Mouse (Mus musculus): ENCODE results near the gene Elfn2.

Elfn2 gene

GRCm38 (mm10) chr15:78720532-78720931 is 2.0 kb upstream of the Elfn2 start:
- no peak for DNase-seq (ENCODE audit: low spot score)

GRCm38 (mm10) chr15:78720094-78720493 is 1.5 kb upstream of the Elfn2 start:
- peak; percentile 82 for DNase-seq (ENCODE audit: low spot score)

GRCm38 (mm10) chr15:78719416-78719815 is 845 bp upstream of the Elfn2 start:
- DNase-seq (ENCODE audit: low spot score), result no peak

- DNase-seq (ENCODE audit: low spot score), result no peak
Observed at GRCm38 (mm10) chr15:78716936-78717335, 1.6 kb downstream of the Elfn2 start.

- no peak for DNase-seq (ENCODE audit: low spot score)
Observed at GRCm38 (mm10) chr15:78715856-78716255, 2.7 kb downstream of the Elfn2 start.

- no peak for DNase-seq (ENCODE audit: low spot score)
Observed at GRCm38 (mm10) chr15:78713751-78714150, 4.8 kb downstream of the Elfn2 start.

- peak; percentile 68 for DNase-seq (ENCODE audit: low spot score)
Observed at GRCm38 (mm10) chr15:78712335-78713258, 6.0 kb downstream of the Elfn2 start.

GRCm38 (mm10) chr15:78711935-78712334 is 6.6 kb downstream of the Elfn2 start:
- no peak for DNase-seq (ENCODE audit: low spot score)

- no peak for DNase-seq (ENCODE audit: low spot score)
Observed at GRCm38 (mm10) chr15:78710634-78711033, 7.9 kb downstream of the Elfn2 start.

- peak; percentile 60 for DNase-seq (ENCODE audit: low spot score)
Observed at GRCm38 (mm10) chr15:78709767-78710166, 8.8 kb downstream of the Elfn2 start.

- DNase-seq (ENCODE audit: low spot score), result no peak
Observed at GRCm38 (mm10) chr15:78706630-78707029, 11.9 kb downstream of the Elfn2 start.

GRCm38 (mm10) chr15:78704824-78705223 is 13.7 kb downstream of the Elfn2 start:
- DNase-seq (ENCODE audit: low spot score), result no peak

- no peak for DNase-seq (ENCODE audit: low spot score)
Observed at GRCm38 (mm10) chr15:78704007-78704406, 14.6 kb downstream of the Elfn2 start.

GRCm38 (mm10) chr15:78700420-78700819 is 18.2 kb downstream of the Elfn2 start:
- no peak for DNase-seq (ENCODE audit: low spot score)

- DNase-seq (ENCODE audit: low spot score), result no peak
Observed at GRCm38 (mm10) chr15:78699513-78699912, 19.1 kb downstream of the Elfn2 start.

GRCm38 (mm10) chr15:78698491-78699135 is 20.0 kb downstream of the Elfn2 start:
- DNase-seq (ENCODE audit: low spot score), result no peak

- DNase-seq (ENCODE audit: low spot score), result peak; percentile 29
Observed at GRCm38 (mm10) chr15:78698084-78698483, 20.5 kb downstream of the Elfn2 start.

GRCm38 (mm10) chr15:78695745-78696144 is 22.8 kb downstream of the Elfn2 start:
- DNase-seq (ENCODE audit: low spot score), result no peak

GRCm38 (mm10) chr15:78692505-78692904 is 26.1 kb downstream of the Elfn2 start:
- no peak for DNase-seq (ENCODE audit: low spot score)

GRCm38 (mm10) chr15:78690716-78691115 is 27.9 kb downstream of the Elfn2 start:
- no peak for DNase-seq (ENCODE audit: low spot score)

GRCm38 (mm10) chr15:78686910-78687309 is 31.7 kb downstream of the Elfn2 start:
- no peak for DNase-seq (ENCODE audit: low spot score)

GRCm38 (mm10) chr15:78684111-78684510 is 34.5 kb downstream of the Elfn2 start:
- peak; percentile 40 for DNase-seq (ENCODE audit: low spot score)

- no peak for DNase-seq (ENCODE audit: low spot score)
Observed at GRCm38 (mm10) chr15:78683474-78683873, 35.1 kb downstream of the Elfn2 start.
